Mouse (Mus musculus) erythroblast, embryonic 14.5 days (primary cell): Measurements from ENCODE around the gene 6430571L13Rik.
A peak's percentile ranks its signal among the peaks of the same experiment; 100 is the strongest.

ENCODE experiments used
- GATA1 ChIP-seq: IDR thresholded peaks from 2 replicates; pipeline ENCODE4 v1.6.1; 2012; ENCODE audit warnings: low read length, inconsistent platforms, mixed read lengths
- TAL1 ChIP-seq: IDR thresholded peaks from 3 replicates; pipeline ENCODE4 v1.6.1; 2012; ENCODE audit warnings: low read length, inconsistent platforms, mixed read lengths

- TF ChIP-seq GATA1 (peak; percentile 53), TAL1 (no peak)
Measured at GRCm38 (mm10) chr9:107295616-107296015, 44.8 kb upstream of the 6430571L13Rik start.
